Mouse (Mus musculus): ENCODE measurements around the gene Crcp.

GRCm38 (mm10) chr5:130067841-130068264 is 38.8 kb downstream of the Crcp start:
- no peak for TF ChIP-seq CTCF (IDR thresholded peaks at IDR 0.05)
- TF ChIP-seq EP300 (IDR thresholded peaks at IDR 0.05), result no peak
